Mouse (Mus musculus) gastrocnemius, adult 18-20 months (tissue): Measurements from ENCODE around the gene Map1lc3a. TPM values are rescaled to one million over a fixed set of nuclear protein-coding genes. Genes with fewer than 3 reads are reported as not detected.
A peak's percentile ranks its signal among the peaks of the same experiment; 100 is the strongest.

Source experiments
- DNase-seq: peaks from one replicate; pipeline ENCODE4 v3.0.0; 2021; ENCODE audit warnings: low spot score
- long read RNA-seq, 2 experiments: library from polyadenylated mRNA; stranded (forward); transcript quantifications; one replicate each; pipeline ENCODE4 v2.0.0; 2021
- total RNA-seq, 2 experiments: library from RNA; stranded (reverse); gene quantifications; 2 replicates each; pipeline ENCODE4 v1.2.3; 2021

Map1lc3a gene
- 100 to 1,000 TPM; 233 to 274 TPM for total RNA-seq
- long read RNA-seq, experiment 1, transcript Map1lc3a-203 (3 exons, 826 nt) = minor isoform, 35 of 143 reads
- long read RNA-seq, experiment 1, transcript Map1lc3a-201 (4 exons, 1,112 nt) = major isoform, 94 of 143 reads
- long read RNA-seq, experiment 1, partial matches to known transcripts = 14 of 143 reads
- long read RNA-seq, experiment 1, other reads (novel, unspliced or antisense) = 0 of 143 reads
- long read RNA-seq, experiment 2, transcript Map1lc3a-203 (3 exons, 826 nt) = minor isoform, 49 of 184 reads
- long read RNA-seq, experiment 2, transcript Map1lc3a-201 (4 exons, 1,112 nt) = major isoform, 114 of 184 reads
- long read RNA-seq, experiment 2, partial matches to known transcripts = 21 of 184 reads
- long read RNA-seq, experiment 2, other reads (novel, unspliced or antisense) = 0 of 184 reads

- DNase-seq = peak; percentile 96
Observed at GRCm38 (mm10) chr2:155276195-155276594, at the start of gene Map1lc3a. Map1lc3a (plus strand) TSS chr2:155276297.

GRCm38 (mm10) chr2:155235746-155236361 is 40.2 kb upstream of the Map1lc3a start:
- no peak for DNase-seq

GRCm38 (mm10) chr2:155236362-155236992 is 39.6 kb upstream of the Map1lc3a start, which contains the start of gene Dynlrb1:
Dynlrb1 (plus strand) TSS chr2:155236533.
- DNase-seq = peak; percentile 99

GRCm38 (mm10) chr2:155237276-155237675 is 38.8 kb upstream of the Map1lc3a start:
- no peak for DNase-seq

- DNase-seq = peak; percentile 24
Observed at GRCm38 (mm10) chr2:155240915-155241314, 35.2 kb upstream of the Map1lc3a start.

- DNase-seq = peak; percentile 70
Observed at GRCm38 (mm10) chr2:155242296-155242855, 33.7 kb upstream of the Map1lc3a start.

GRCm38 (mm10) chr2:155246231-155246630 is 29.9 kb upstream of the Map1lc3a start:
- DNase-seq = no peak

- DNase-seq = no peak
Observed at GRCm38 (mm10) chr2:155248206-155248605, 27.9 kb upstream of the Map1lc3a start.

- no peak for DNase-seq
Observed at GRCm38 (mm10) chr2:155248718-155249117, 27.4 kb upstream of the Map1lc3a start.

- DNase-seq = no peak
Observed at GRCm38 (mm10) chr2:155249588-155249987, 26.5 kb upstream of the Map1lc3a start.

GRCm38 (mm10) chr2:155265526-155265925 is 10.6 kb upstream of the Map1lc3a start:
- no peak for DNase-seq

GRCm38 (mm10) chr2:155266896-155267295 is 9.2 kb upstream of the Map1lc3a start:
- no peak for DNase-seq

GRCm38 (mm10) chr2:155271957-155272356 is 4.1 kb upstream of the Map1lc3a start:
- no peak for DNase-seq

GRCm38 (mm10) chr2:155272396-155273170 is 3.5 kb upstream of the Map1lc3a start:
- DNase-seq = no peak

GRCm38 (mm10) chr2:155273603-155274002 is 2.5 kb upstream of the Map1lc3a start:
- no peak for DNase-seq

- DNase-seq = peak; percentile 54
Observed at GRCm38 (mm10) chr2:155276621-155277175, 601 bp downstream of the Map1lc3a start.

GRCm38 (mm10) chr2:155277721-155278120 is 1.6 kb downstream of the Map1lc3a start:
- DNase-seq = no peak

GRCm38 (mm10) chr2:155278361-155278760 is 2.3 kb downstream of the Map1lc3a start:
- peak; percentile 89 for DNase-seq

GRCm38 (mm10) chr2:155279163-155279562 is 3.1 kb downstream of the Map1lc3a start:
- DNase-seq = no peak

- peak; percentile 36 for DNase-seq
Observed at GRCm38 (mm10) chr2:155280116-155280515, 4.0 kb downstream of the Map1lc3a start.

GRCm38 (mm10) chr2:155283793-155284192 is 7.7 kb downstream of the Map1lc3a start:
- peak; percentile 87 for DNase-seq
